Mouse (Mus musculus): ENCODE results near the gene Ift172. TPM values are rescaled to one million over a fixed set of nuclear protein-coding genes. Genes with fewer than 3 reads are reported as not detected.

Ift172 gene
- polyA plus RNA-seq, 1 experiment from 2014 or later = 21.8 TPM

DNA sequence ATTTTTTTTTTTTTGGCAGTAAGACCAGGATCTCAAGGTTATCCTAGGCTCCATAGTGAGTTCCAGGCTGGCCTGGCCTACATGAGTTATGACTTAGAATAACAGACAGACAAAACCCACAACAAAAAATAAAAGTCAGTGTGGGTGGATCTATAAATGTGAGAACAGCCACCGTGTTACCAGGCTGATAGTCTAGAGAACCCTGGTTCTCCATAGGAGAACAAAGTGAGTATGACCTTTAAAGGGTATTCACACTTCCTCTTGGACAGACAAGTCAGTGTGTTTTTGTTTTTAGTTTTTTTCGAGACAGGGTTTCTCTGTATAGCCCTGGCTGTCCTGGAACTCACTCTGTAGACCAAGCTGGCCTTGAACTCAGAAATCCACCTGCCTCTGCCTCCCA lies 34.9 kb downstream of the Ift172 start:
- no peaks in the 10 kb centered on the region for H3K9me3 ChIP-seq
- WGBS = 79% methylated on average over 2 of the region's 2 CpGs
- no peak overlapping the region for H3K4me2 ChIP-seq
- H3K27me3 ChIP-seq (replicated peaks) = no peaks in the 10 kb centered on the region
- H3K36me3 ChIP-seq = peaks cover 92% of the 10 kb centered on the region
- ATAC-seq (ENCODE audit: extremely low read depth, insufficient number of reproducible peaks, low FRiP score, low TSS enrichment) = no peak
- H3K4me3 ChIP-seq = no peak overlapping the region
- no peak overlapping the region for H3K27ac ChIP-seq (replicated peaks)
- no peak overlapping the region for H3K9ac ChIP-seq
- peaks cover 29% of the 10 kb centered on the region for H3K4me1 ChIP-seq

GRCm38 (mm10) chr5:31255381-31255780 lies 35.5 kb downstream of the Ift172 start:
- 88% methylated on average over 2 of the region's 2 CpGs for WGBS

GRCm38 (mm10) chr5:31254901-31255300 lies 36.0 kb downstream of the Ift172 start:
- no peak for ATAC-seq (ENCODE audit: extremely low read depth, insufficient number of reproducible peaks, low FRiP score, low TSS enrichment)
- H3K27ac ChIP-seq (replicated peaks) = peak overlapping the region; percentile 56; the same call in 1 of the 2 replicates
- H3K4me2 ChIP-seq = no peak overlapping the region
- H3K36me3 ChIP-seq = peaks cover 92% of the 10 kb centered on the region
- H3K4me3 ChIP-seq = no peak overlapping the region
- 72% methylated on average over 8 of the region's 8 CpGs for WGBS
- no peaks in the 10 kb centered on the region for H3K9me3 ChIP-seq
- H3K4me1 ChIP-seq = peaks cover 38% of the 10 kb centered on the region
- H3K9ac ChIP-seq = peak overlapping the region; percentile 21; the same call in 1 of the 2 replicates
- H3K27me3 ChIP-seq (replicated peaks) = no peaks in the 10 kb centered on the region

More at GRCm38 (mm10) chr5:31255381-31255780, 35.5 kb downstream of the Ift172 start:
- no peak for ATAC-seq (ENCODE audit: extremely low read depth, insufficient number of reproducible peaks, low FRiP score, low TSS enrichment)
- no peaks in the 10 kb centered on the region for H3K9me3 ChIP-seq
- no peak overlapping the region for H3K9ac ChIP-seq
- H3K36me3 ChIP-seq = peaks cover 92% of the 10 kb centered on the region
- peaks cover 35% of the 10 kb centered on the region for H3K4me1 ChIP-seq
- H3K4me3 ChIP-seq = no peak overlapping the region
- H3K27ac ChIP-seq (replicated peaks) = no peak overlapping the region
- no peak overlapping the region for H3K4me2 ChIP-seq
- no peaks in the 10 kb centered on the region for H3K27me3 ChIP-seq (replicated peaks)

DNA sequence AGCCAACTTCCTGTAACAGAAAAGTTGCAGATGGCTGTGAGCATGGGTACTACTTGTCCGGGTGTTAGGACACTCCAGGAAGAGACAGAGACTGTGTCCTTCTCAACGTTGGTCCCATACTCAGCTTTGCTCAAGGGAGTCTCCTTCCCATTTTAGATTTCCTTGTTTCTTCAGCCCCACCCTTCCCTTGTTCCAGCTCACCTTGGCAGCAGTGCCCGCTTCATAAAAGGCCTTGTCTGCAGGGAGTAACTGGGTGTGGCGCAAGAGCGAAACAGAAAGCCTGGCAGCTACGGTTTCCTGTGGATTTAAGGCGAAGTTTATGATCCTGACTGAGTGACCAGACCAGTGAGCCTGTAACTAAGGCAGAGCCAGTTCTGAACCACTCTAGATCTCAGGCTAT lies 36.5 kb downstream of the Ift172 start:
- H3K4me2 ChIP-seq = no peak overlapping the region
- no peak for ATAC-seq (ENCODE audit: extremely low read depth, insufficient number of reproducible peaks, low FRiP score, low TSS enrichment)
- no peaks in the 10 kb centered on the region for H3K27me3 ChIP-seq (replicated peaks)
- H3K9ac ChIP-seq = peak overlapping the region; percentile 21; the same call in 1 of the 2 replicates
- 69% methylated on average over 7 of the region's 7 CpGs for WGBS
- H3K36me3 ChIP-seq = peaks cover 92% of the 10 kb centered on the region
- no peak overlapping the region for H3K4me3 ChIP-seq
- H3K27ac ChIP-seq (replicated peaks) = peak overlapping the region; percentile 56
- H3K9me3 ChIP-seq = no peaks in the 10 kb centered on the region
- H3K4me1 ChIP-seq = peaks cover 42% of the 10 kb centered on the region

DNA sequence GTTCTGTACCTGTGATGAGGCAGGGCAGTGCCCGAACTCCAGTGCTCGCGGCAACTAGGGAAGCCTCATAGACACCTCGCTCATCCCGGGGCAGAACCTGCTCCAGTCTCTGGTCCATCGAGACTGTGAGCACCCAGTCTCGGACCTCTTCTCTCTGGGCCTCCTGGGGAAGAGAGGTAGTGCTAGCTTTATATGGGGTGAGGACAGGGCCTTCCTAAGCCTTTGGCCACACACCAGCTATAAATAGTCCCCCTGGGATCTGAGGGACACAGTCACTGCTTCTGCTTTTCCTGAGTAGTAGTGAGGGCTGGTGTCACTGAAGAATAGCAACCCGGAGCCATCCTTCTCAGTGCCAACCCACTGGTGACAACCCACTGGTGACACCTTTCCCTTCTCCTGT lies 37.1 kb downstream of the Ift172 start:
- Histone ChIP-seq H3K9ac (peak overlapping the region; percentile 21; the same call in 1 of the 2 replicates), H3K27ac (replicated peaks) (peak overlapping the region; percentile 56), H3K4me1 (peaks cover 48% of the 10 kb centered on the region), H3K36me3 (peaks cover 92% of the 10 kb centered on the region), H3K4me2 (0 out of 2 replicates have a peak overlapping the region, but pooled peaks have one; percentile 5), H3K27me3 (replicated peaks) (no peaks in the 10 kb centered on the region), H3K4me3 (no peak overlapping the region), H3K9me3 (no peaks in the 10 kb centered on the region)
- WGBS = 70% methylated on average over 8 of the region's 8 CpGs
- no peak for ATAC-seq (ENCODE audit: extremely low read depth, insufficient number of reproducible peaks, low FRiP score, low TSS enrichment)

- 83% methylated on average over 16 of the region's 16 CpGs for WGBS
- no peak for ATAC-seq (ENCODE audit: extremely low read depth, insufficient number of reproducible peaks, low FRiP score, low TSS enrichment)
- H3K36me3 ChIP-seq = peaks cover 92% of the 10 kb centered on the region
- H3K27ac ChIP-seq (replicated peaks) = 0 out of 2 replicates have a peak overlapping the region, but pooled peaks have one; percentile 56
- H3K9ac ChIP-seq = no peak overlapping the region
- H3K27me3 ChIP-seq (replicated peaks) = no peaks in the 10 kb centered on the region
- H3K4me1 ChIP-seq = peaks cover 48% of the 10 kb centered on the region
- no peaks in the 10 kb centered on the region for H3K9me3 ChIP-seq
- H3K4me2 ChIP-seq = peak overlapping the region; percentile 68; the same call in 1 of the 2 replicates
- H3K4me3 ChIP-seq = no peak overlapping the region
Observed at GRCm38 (mm10) chr5:31252795-31253545, 37.9 kb downstream of the Ift172 start.

- no peak for ATAC-seq (ENCODE audit: extremely low read depth, insufficient number of reproducible peaks, low FRiP score, low TSS enrichment)
- Histone ChIP-seq H3K36me3 (peaks cover 92% of the 10 kb centered on the region), H3K4me2 (peak overlapping the region; percentile 68), H3K4me3 (peak overlapping the region; percentile 48), H3K4me1 (peaks cover 48% of the 10 kb centered on the region), H3K9ac (peak overlapping the region; percentile 69), H3K9me3 (no peaks in the 10 kb centered on the region), H3K27ac (replicated peaks) (no peak overlapping the region), H3K27me3 (replicated peaks) (no peaks in the 10 kb centered on the region)
- WGBS = 57% methylated on average over 10 of the region's 10 CpGs
Observed at GRCm38 (mm10) chr5:31252151-31252550, 38.8 kb downstream of the Ift172 start.

GRCm38 (mm10) chr5:31251541-31252101 lies 39.3 kb downstream of the Ift172 start, which contains the start of gene Krtcap3:
Gene Krtcap3, plus strand, starts transcription at chr5:31251691.
- no peaks in the 10 kb centered on the region for H3K9me3 ChIP-seq
- no peaks in the 10 kb centered on the region for H3K27me3 ChIP-seq (replicated peaks)
- H3K36me3 ChIP-seq = peaks cover 94% of the 10 kb centered on the region
- H3K4me3 ChIP-seq = peak within 1 kb of the TSS; percentile 48
- peak within 1 kb of the TSS; percentile 69 for H3K9ac ChIP-seq
- peaks cover 48% of the 10 kb centered on the region for H3K4me1 ChIP-seq
- peak; percentile 68 for ATAC-seq (ENCODE audit: extremely low read depth, insufficient number of reproducible peaks, low FRiP score, low TSS enrichment)
- WGBS = 17% methylated on average over 47 of the region's 47 CpGs
- no peak within 1 kb of the TSS for H3K27ac ChIP-seq (replicated peaks)
- peak within 1 kb of the TSS; percentile 68 for H3K4me2 ChIP-seq

GRCm38 (mm10) chr5:31250716-31251115 lies 40.2 kb downstream of the Ift172 start:
- peak overlapping the region; percentile 69 for H3K9ac ChIP-seq
- H3K27me3 ChIP-seq (replicated peaks) = no peaks in the 10 kb centered on the region
- H3K4me3 ChIP-seq = no peak overlapping the region
- peaks cover 98% of the 10 kb centered on the region for H3K36me3 ChIP-seq
- H3K27ac ChIP-seq (replicated peaks) = no peak overlapping the region
- WGBS = 55% methylated on average over 4 of the region's 4 CpGs
- H3K4me2 ChIP-seq = 0 out of 2 replicates have a peak overlapping the region, but pooled peaks have one; percentile 68
- H3K9me3 ChIP-seq = no peaks in the 10 kb centered on the region
- no peak for ATAC-seq (ENCODE audit: extremely low read depth, insufficient number of reproducible peaks, low FRiP score, low TSS enrichment)
- H3K4me1 ChIP-seq = peaks cover 48% of the 10 kb centered on the region

- H3K4me2 ChIP-seq = peak overlapping the region; percentile 81
- peaks cover 14% of the 10 kb centered on the region for H3K4me1 ChIP-seq
- 22% methylated on average over 10 of the region's 10 CpGs for WGBS
- peaks cover 37% of the 10 kb centered on the region for H3K36me3 ChIP-seq
- peak overlapping the region; percentile 96 for H3K4me3 ChIP-seq
- H3K27ac ChIP-seq (replicated peaks) = peak overlapping the region; percentile 99
- no peaks in the 10 kb centered on the region for H3K9me3 ChIP-seq
- no peaks in the 10 kb centered on the region for H3K27me3 ChIP-seq (replicated peaks)
- peak overlapping the region; percentile 99 for H3K9ac ChIP-seq
- no peak for ATAC-seq (ENCODE audit: extremely low read depth, insufficient number of reproducible peaks, low FRiP score, low TSS enrichment)
Observed at GRCm38 (mm10) chr5:31242191-31242590, 48.7 kb downstream of the Ift172 start.

DNA sequence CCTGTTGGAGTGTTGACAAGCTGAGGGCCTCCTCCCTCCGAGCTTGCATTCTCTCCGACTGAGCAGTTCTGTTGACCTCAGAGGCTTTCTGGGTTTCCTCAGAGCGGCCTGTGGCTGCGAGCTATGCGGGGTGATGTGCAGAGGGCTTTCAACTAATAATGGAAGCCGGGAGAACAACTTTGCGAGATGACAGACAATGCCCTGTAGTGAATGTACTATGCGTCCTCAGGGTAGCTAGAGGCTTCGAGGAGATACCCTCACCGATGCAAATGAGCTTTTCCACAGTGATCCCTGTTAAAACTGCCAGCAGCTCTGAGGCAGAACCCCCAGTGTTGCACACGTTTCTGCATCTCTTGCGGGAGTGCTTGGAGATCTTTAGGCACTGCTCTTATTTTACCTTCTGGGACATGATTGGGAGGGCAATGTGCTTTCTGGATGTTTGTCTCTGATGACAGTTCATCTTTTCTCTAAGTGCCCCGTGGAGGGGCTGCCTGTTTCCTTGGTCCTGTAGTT lies 49.3 kb downstream of the Ift172 start:
- Histone ChIP-seq H3K4me2 (peak overlapping the region; percentile 81), H3K9me3 (0 out of 2 replicates have a peak, but pooled peaks cover 2% of the 10 kb centered on the region), H3K9ac (peak overlapping the region; percentile 99), H3K4me3 (peak overlapping the region; percentile 96), H3K27ac (replicated peaks) (peak overlapping the region; percentile 99), H3K27me3 (replicated peaks) (no peaks in the 10 kb centered on the region), H3K4me1 (peaks cover 14% of the 10 kb centered on the region), H3K36me3 (peaks cover 31% of the 10 kb centered on the region)
- WGBS = under 1% methylated on average over 13 of the region's 13 CpGs
- ATAC-seq (ENCODE audit: extremely low read depth, insufficient number of reproducible peaks, low FRiP score, low TSS enrichment) = no peak

Measured in heart, embryonic 13.5 days (tissue).